Mouse (Mus musculus) forebrain, embryonic 15.5 days (tissue): ENCODE data around the gene Lgals1. TPM values are rescaled to one million over a fixed set of nuclear protein-coding genes. Genes with fewer than 3 reads are reported as not detected.
"Not testable (repeated sequence)": the region's sequence is repeated elsewhere in the genome, so short reads cannot be mapped to it uniquely, and the experiment has no call there.

Experiments
- ATAC-seq: fragments of 200-750 bp; cut with Nextera tagmentation; replicated peaks from 2 replicates; pipeline ENCODE4 v1.8.0; 2017; ENCODE audit warnings: mild to moderate bottlenecking, moderate TSS enrichment, moderate library complexity
- H3K27ac ChIP-seq: fragments of 300-500 bp; sonication (generic); replicated peaks from 2 replicates; pipeline ENCODE4 v1.5.1; 2015; ENCODE audit warnings: mild to moderate bottlenecking, inconsistent platforms
- H3K27me3 ChIP-seq: fragments of 300-500 bp; sonication (generic); 2 replicates; pipeline ENCODE4 v1.6.1; 2015; ENCODE audit warnings: inconsistent platforms
- H3K36me3 ChIP-seq: fragments of 300-500 bp; sonication (generic); 2 replicates; pipeline ENCODE4 v1.6.1; 2015; ENCODE audit warnings: mild to moderate bottlenecking, inconsistent platforms
- H3K4me1 ChIP-seq: fragments of 300-500 bp; sonication (generic); 2 replicates; pipeline ENCODE4 v1.6.1; 2015; ENCODE audit warnings: inconsistent platforms
- H3K4me2 ChIP-seq: fragments of 300-500 bp; sonication (generic); replicated peaks from 2 replicates; pipeline ENCODE4 v1.6.1; 2015; ENCODE audit warnings: mild to moderate bottlenecking, inconsistent platforms
- H3K4me3 ChIP-seq: fragments of 300-500 bp; sonication (generic); 2 replicates; pipeline ENCODE4 v1.5.1; 2015; ENCODE audit warnings: mild to moderate bottlenecking, inconsistent platforms
- H3K9ac ChIP-seq: fragments of 300-500 bp; sonication (generic); replicated peaks from 2 replicates; pipeline ENCODE4 v1.6.1; 2015; ENCODE audit warnings: mild to moderate bottlenecking, inconsistent platforms
- H3K9me3 ChIP-seq: fragments of 300-500 bp; sonication (generic); 2 replicates; pipeline ENCODE4 v1.6.1; 2016; ENCODE audit warnings: inconsistent platforms
- WGBS: fragments of 180-500 bp; shearing (Covaris S2); methylation state at CpG from one replicate; pipeline ENCODE4 v1.1.7; 2015; ENCODE audit warnings: mixed read lengths; 5-methylcytosine and 5-hydroxymethylcytosine counted together
- polyA plus RNA-seq: library from polyadenylated mRNA; unstranded; fragments of >200 nt; fragmentation: Nextera tagmentation; extraction: Ambion mirVana; gene quantifications from 2 replicates; pipeline ENCODE4 v1.2.1, GENCODE M21; 2015

Gene Lgals1
- 61.7 and 66.5 TPM in 2 replicates for polyA plus RNA-seq

GRCm38 (mm10) chr15:78926021-78926919, at the start of gene Lgals1:
Gene Lgals1 (plus strand): TSS chr15:78926725.
- H3K27ac ChIP-seq: peak within 1 kb of the TSS; percentile 44; the same call in 1 of the 2 replicates
- no peaks in the 10 kb centered on the region for H3K36me3 ChIP-seq
- H3K9ac ChIP-seq: no peak within 1 kb of the TSS
- H3K4me3 ChIP-seq: peak within 1 kb of the TSS; percentile 32
- peak; percentile 44 for ATAC-seq
- peak within 1 kb of the TSS; percentile 58 for H3K4me2 ChIP-seq
- H3K9me3 ChIP-seq: no peaks in the 10 kb centered on the region
- H3K4me1 ChIP-seq: peaks cover 27% of the 10 kb centered on the region
- no peaks in the 10 kb centered on the region for H3K27me3 ChIP-seq
- WGBS: 8% methylated on average over 20 of the region's 20 CpGs

GRCm38 (mm10) chr15:78876991-78877809, 49.3 kb upstream of the Lgals1 start, which contains the start of gene Gga1:
Gene Gga1 (plus strand): TSS chr15:78877190.
- peak within 1 kb of the TSS; percentile 78 for H3K4me3 ChIP-seq
- H3K9me3 ChIP-seq: no peaks in the 10 kb centered on the region
- peaks cover 9% of the 10 kb centered on the region for H3K36me3 ChIP-seq
- ATAC-seq: peak; percentile 91
- H3K27me3 ChIP-seq: no peaks in the 10 kb centered on the region
- peak within 1 kb of the TSS; percentile 54 for H3K4me2 ChIP-seq
- H3K9ac ChIP-seq: peak within 1 kb of the TSS; percentile 75
- WGBS: under 1% methylated on average over 66 of the region's 95 CpGs
- H3K4me1 ChIP-seq: peaks cover 34% of the 10 kb centered on the region
- H3K27ac ChIP-seq: peak within 1 kb of the TSS; percentile 98

GRCm38 (mm10) chr15:78877810-78878390, 48.6 kb upstream of the Lgals1 start:
- Histone ChIP-seq H3K4me3 (peak overlapping the region; percentile 78), H3K4me1 (peaks cover 34% of the 10 kb centered on the region), H3K27ac (peak overlapping the region; percentile 98), H3K9ac (peak overlapping the region; percentile 75), H3K27me3 (no peaks in the 10 kb centered on the region), H3K36me3 (peaks cover 16% of the 10 kb centered on the region), H3K4me2 (peak overlapping the region; percentile 52), H3K9me3 (no peaks in the 10 kb centered on the region)
- peak; percentile 1; the same call in 1 of the 2 replicates for ATAC-seq
- WGBS: under 1% methylated on average over 16 of the region's 17 CpGs

GRCm38 (mm10) chr15:78878792-78879516, 47.6 kb upstream of the Lgals1 start:
- Histone ChIP-seq H3K4me1 (peaks cover 29% of the 10 kb centered on the region), H3K36me3 (peaks cover 26% of the 10 kb centered on the region)
- not testable (repeated sequence) for H3K4me3 ChIP-seq, H3K27ac ChIP-seq, H3K9ac ChIP-seq, H3K27me3 ChIP-seq, ATAC-seq, H3K9me3 ChIP-seq, H3K4me2 ChIP-seq
- 79% methylated on average over 7 of the region's 7 CpGs for WGBS

- Histone ChIP-seq H3K27ac (no peak overlapping the region), H3K36me3 (peaks cover 39% of the 10 kb centered on the region), H3K4me2 (no peak overlapping the region), H3K4me1 (peaks cover 27% of the 10 kb centered on the region), H3K27me3 (no peaks in the 10 kb centered on the region), H3K4me3 (no peak overlapping the region), H3K9me3 (no peaks in the 10 kb centered on the region), H3K9ac (no peak overlapping the region)
- no peak for ATAC-seq
- WGBS: 91% methylated on average over 8 of the region's 8 CpGs
These were observed 46.1 kb upstream of the Lgals1 start for GRCm38 (mm10) chr15:78880432-78880831.

GRCm38 (mm10) chr15:78881828-78882227, 44.7 kb upstream of the Lgals1 start:
- Histone ChIP-seq H3K9me3 (no peaks in the 10 kb centered on the region), H3K27me3 (no peaks in the 10 kb centered on the region), H3K36me3 (peaks cover 52% of the 10 kb centered on the region), H3K27ac (no peak overlapping the region), H3K4me3 (no peak overlapping the region), H3K9ac (no peak overlapping the region), H3K4me2 (no peak overlapping the region), H3K4me1 (peaks cover 14% of the 10 kb centered on the region)
- ATAC-seq: no peak
- WGBS: 90% methylated on average over 3 of the region's 3 CpGs

- Histone ChIP-seq H3K4me3 (no peak overlapping the region), H3K36me3 (peaks cover 63% of the 10 kb centered on the region), H3K4me1 (no peaks in the 10 kb centered on the region), H3K27ac (no peak overlapping the region), H3K4me2 (no peak overlapping the region), H3K27me3 (no peaks in the 10 kb centered on the region), H3K9ac (no peak overlapping the region), H3K9me3 (no peaks in the 10 kb centered on the region)
- no peak for ATAC-seq
- WGBS: 23% methylated on average over 13 of the region's 13 CpGs
These were observed 37.1 kb upstream of the Lgals1 start for GRCm38 (mm10) chr15:78889401-78889853.

GRCm38 (mm10) chr15:78892440-78892839, 34.1 kb upstream of the Lgals1 start:
- no peaks in the 10 kb centered on the region for H3K4me1 ChIP-seq
- no peak overlapping the region for H3K9ac ChIP-seq
- H3K9me3 ChIP-seq: no peaks in the 10 kb centered on the region
- H3K4me3 ChIP-seq: no peak overlapping the region
- H3K4me2 ChIP-seq: no peak overlapping the region
- peaks cover 39% of the 10 kb centered on the region for H3K36me3 ChIP-seq
- 64% methylated on average over 7 of the region's 7 CpGs for WGBS
- ATAC-seq: no peak
- H3K27me3 ChIP-seq: no peaks in the 10 kb centered on the region
- H3K27ac ChIP-seq: no peak overlapping the region

- Histone ChIP-seq H3K4me1 (peaks cover 5% of the 10 kb centered on the region; the same call in 1 of the 2 replicates), H3K4me3 (no peak overlapping the region), H3K9ac (no peak overlapping the region), H3K27me3 (no peaks in the 10 kb centered on the region; the same call in 1 of the 2 replicates), H3K27ac (no peak overlapping the region), H3K9me3 (no peaks in the 10 kb centered on the region), H3K4me2 (no peak overlapping the region), H3K36me3 (peaks cover 29% of the 10 kb centered on the region)
- 75% methylated on average over 13 of the region's 13 CpGs for WGBS
- ATAC-seq: no peak
These were observed 31.8 kb upstream of the Lgals1 start for GRCm38 (mm10) chr15:78894726-78895125.

- Histone ChIP-seq H3K9ac (no peak overlapping the region), H3K36me3 (peaks cover 24% of the 10 kb centered on the region), H3K9me3 (no peaks in the 10 kb centered on the region), H3K4me2 (no peak overlapping the region), H3K4me3 (no peak overlapping the region), H3K27me3 (no peaks in the 10 kb centered on the region; the same call in 1 of the 2 replicates), H3K4me1 (peaks cover 15% of the 10 kb centered on the region), H3K27ac (no peak overlapping the region)
- no peak for ATAC-seq
- 92% methylated on average over 2 of the region's 2 CpGs for WGBS
These were observed 30.8 kb upstream of the Lgals1 start for GRCm38 (mm10) chr15:78895741-78896140.

- H3K27ac ChIP-seq: no peak overlapping the region
- no peaks in the 10 kb centered on the region for H3K9me3 ChIP-seq
- peaks cover 15% of the 10 kb centered on the region for H3K4me1 ChIP-seq
- H3K36me3 ChIP-seq: peaks cover 20% of the 10 kb centered on the region
- H3K4me2 ChIP-seq: no peak overlapping the region
- H3K4me3 ChIP-seq: no peak overlapping the region
- no peak overlapping the region for H3K9ac ChIP-seq
- no peak for ATAC-seq
- 85% methylated on average over 3 of the region's 3 CpGs for WGBS
- H3K27me3 ChIP-seq: no peaks in the 10 kb centered on the region; the same call in 1 of the 2 replicates
These were observed 30.4 kb upstream of the Lgals1 start for GRCm38 (mm10) chr15:78896149-78896548.
